Mouse (Mus musculus): ENCODE measurements around the gene Ralgapa2.

GRCm38 (mm10) chr2:146560633-146561043 lies 48.5 kb upstream of the Ralgapa2 start:
- no peak for TF ChIP-seq CTCF (IDR thresholded peaks at IDR 0.05)
- TF ChIP-seq POLR2A (IDR thresholded peaks at IDR 0.05; ENCODE audit: insufficient read depth, low read depth, low read length) = no peak
